Mouse (Mus musculus) thymus, postnatal 25 days (tissue): ENCODE measurements around the gene Sec14l1.

ENCODE experiments used
- DNase-seq: peaks from one replicate; pipeline ENCODE4 v3.0.0; 2022

Sec14l1 gene

DNA sequence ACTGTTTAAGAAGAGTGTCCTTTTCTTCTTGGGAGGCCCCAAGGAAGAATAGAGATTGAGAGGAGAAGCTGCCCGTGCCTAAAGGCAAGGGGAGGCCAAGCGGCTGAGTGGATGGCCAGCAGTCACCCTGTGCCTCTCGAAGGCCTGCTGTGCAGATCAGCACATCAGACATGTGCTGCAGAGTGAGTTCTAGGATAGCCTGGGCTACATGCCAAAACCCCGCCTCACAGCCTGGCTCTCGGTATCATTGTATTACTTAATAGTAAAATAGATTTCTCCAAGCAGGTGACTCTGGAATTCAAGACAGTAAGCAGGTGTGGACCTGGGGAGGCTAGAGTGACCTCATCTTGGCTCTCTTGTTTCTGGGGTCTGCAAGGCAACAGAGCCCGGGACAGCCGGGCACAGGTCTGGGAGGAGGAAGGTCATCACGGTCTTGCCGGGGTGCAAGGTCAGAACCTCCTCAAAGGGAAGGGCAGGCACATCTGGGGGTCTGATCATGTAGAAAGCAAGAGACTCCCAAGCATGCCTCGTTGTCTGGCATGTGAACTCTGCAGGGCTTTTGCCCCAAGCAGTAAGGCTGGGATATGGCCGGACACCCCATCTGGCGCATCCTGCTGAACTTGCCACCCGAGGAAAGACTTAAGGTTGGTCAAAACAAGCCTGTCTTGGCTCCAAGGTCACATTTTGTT lies 44.4 kb downstream of the Sec14l1 start:
- no peak for DNase-seq

DNA sequence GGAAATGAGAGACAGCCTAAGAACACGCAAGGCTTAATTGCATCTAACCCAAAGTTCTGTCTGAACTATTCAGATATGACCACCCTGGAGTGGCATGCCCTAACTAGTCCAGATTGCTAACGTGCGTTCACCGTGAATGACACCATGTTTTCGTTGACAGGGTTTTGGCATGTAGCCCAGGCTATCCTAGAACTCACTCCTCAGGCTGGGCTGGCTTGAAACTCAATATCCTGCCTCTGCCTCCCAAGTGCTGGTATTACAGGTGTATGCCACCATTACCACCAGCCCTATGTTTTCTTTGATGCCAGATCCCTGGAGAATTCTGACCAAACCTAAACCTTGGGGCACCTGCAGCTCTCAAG lies 45.0 kb downstream of the Sec14l1 start:
- DNase-seq = no peak

DNA sequence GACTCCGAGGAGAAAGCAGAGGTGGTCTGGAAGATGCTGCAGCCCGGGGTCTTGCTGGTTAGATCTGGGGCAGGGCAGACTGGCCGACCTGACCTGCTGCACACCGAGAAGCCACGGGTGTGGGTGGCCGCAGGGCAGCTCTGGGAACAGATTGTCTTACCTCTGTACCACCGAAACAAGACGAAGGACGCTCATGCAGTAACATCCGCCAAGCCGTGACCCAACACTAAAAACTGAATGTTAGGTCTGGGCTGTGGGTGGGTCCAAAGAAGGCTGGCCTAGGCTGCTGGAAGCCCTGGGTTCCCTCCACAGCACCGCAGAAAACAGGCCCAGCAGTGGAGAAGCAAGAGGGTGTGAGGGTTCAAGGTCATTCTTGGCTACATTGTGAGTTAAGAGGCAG lies 45.8 kb downstream of the Sec14l1 start:
- no peak for DNase-seq

DNA sequence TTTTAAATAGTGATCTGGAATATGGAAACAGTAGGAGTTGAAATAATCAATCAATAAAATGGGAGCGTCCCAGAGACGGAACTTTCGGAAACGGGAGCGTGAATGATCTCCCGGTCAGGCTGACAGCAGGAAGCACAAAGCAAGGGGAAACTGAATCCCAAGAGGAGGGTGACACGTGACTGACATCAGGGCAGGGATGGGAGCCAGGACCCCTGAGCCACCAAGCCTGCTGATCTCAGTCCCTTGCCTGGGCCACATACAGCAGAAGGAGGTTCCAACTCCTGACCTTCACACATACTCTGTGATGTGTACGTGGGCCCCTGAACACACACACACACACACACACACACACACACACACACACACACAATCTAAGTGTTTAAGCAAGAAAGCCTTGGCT lies 46.6 kb downstream of the Sec14l1 start:
- DNase-seq = no peak

DNA sequence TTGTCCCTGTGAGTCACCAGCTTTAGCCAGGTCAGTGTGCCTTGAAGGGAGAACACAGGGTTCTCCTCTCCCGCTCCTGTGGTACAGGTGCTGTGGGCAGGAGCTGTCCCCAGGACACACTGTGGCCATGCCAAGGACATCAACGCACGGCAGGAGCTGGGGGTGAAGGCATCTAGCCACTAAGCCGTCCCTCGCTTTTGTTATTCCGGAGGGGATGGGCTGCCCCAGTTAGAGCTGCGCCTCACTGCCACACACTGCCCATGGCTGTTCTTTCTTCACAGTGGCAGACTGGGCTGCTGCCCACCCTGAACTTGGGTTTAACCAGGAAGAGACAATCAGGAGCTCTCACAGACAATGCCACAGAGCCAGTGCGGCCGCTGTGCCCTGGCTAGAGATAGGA lies 48.1 kb downstream of the Sec14l1 start:
- DNase-seq = no peak

DNA sequence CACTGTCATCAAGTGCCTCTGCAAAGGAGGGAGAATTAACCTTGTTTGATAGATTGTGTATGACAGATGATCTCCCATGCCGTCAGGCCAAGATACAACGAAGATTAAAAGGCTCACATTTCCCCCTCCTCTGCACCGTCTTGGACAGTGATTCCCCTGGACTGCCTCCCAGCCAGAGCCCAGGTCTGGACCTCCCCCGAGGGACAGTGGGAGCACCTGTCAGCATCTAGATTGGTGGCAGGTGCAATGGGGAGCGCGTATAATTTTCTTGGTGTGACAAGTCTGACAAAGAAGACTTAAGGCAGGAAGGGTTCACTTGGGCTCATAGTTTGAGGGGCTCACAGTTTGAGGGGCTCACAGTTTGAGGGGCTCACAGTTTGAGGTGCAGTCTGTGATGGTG lies 48.8 kb downstream of the Sec14l1 start:
- no peak for DNase-seq

DNA sequence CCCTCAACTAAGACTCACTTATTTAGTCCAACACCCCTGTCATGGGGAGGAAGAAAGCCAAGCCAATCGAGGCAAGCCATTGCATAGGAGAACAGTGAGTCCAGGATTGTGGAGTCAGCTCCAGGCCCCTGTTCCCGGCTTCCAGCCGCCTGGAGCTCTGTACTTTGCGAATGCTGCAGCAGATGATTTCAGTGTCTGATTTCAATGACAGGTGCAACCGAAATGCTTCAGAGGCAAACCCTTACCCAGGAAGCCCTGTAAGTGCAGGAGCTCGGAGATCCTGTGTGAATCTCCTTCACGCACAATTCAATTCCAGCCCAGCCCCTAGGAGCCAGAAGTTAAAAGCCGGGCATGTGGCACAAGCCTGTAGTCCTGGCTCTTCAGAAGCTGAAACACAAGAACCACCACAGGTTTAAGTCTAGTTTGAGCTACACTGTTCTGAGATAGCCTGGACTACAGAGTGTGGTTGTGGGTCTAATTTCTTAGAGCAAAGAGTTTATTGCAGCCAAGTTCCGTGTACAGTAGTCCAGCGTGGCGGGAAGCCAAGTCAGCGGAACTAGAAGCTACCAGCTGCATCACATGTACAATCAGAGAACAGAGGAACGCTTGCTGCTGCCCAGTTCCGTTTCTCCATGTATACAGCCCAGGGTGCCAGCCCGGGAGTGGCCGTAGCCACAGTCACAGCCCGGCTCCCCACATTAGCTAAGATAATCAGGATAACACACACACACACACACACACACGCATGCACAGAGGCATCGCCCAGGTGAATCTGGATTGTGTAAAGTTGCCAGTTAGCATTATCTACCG lies 53.5 kb downstream of the Sec14l1 start:
- no peak for DNase-seq

DNA sequence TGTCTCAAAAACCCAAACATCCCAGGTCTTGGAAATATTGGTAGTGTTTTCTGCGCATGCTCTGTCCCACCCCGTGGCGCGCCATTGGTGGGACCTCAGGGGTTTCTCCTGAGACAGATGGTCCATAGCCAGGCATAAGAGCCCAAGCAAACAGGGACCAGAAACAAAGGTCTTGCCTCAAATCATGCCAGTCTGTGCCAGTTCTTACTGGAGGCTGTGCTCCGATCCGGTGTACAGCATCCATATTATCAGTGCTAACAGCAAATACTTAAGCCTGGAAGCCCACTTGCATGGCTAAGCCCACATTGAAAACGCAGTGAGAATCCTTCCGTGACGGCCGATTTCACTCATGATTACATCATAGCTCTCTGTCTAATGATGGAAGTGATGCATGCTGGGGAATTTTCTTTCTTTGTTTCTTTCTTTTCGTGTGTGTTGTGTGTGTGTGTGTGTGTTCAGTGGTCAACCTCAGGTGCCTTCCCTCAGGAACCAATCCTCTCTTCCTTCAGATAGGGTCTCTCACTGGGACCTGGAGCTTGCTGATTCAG lies 54.2 kb downstream of the Sec14l1 start:
- no peak for DNase-seq

DNA sequence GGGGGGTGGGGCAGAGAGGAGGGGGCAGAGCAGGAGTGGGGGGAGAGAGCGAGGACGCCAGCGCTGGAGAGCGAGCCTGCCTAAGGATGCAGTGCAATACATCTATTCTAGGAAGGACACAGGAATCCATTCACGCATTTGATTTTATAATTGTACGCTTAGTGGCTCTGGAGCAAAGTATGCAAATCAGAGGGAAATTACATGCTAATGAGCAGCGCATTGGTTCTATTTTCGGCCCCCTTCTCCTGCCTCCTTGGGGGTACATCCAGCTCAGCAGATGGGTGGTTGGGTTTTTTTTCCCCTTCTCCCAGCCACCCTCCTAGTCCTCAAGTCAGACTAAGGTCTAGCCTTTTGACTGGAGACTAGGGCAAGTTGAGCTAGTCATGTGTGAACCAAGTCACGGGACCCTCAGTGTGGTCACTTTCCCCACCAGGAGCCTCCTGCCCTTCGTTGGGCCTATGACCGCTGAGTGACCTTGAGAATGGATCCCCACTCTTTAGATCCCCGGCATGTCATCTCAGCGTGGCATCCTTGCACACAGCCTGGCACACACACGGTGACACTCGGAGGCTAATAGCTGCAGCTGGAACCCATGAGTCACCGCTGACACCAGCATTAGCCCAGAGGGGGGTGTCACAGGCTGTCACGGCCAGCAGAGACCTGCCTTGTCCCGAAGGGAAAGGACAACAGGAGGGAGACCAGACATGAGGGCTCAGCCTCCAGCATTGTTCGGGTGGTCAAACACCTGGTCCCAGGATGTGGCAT lies 55.0 kb downstream of the Sec14l1 start:
- DNase-seq = no peak

DNA sequence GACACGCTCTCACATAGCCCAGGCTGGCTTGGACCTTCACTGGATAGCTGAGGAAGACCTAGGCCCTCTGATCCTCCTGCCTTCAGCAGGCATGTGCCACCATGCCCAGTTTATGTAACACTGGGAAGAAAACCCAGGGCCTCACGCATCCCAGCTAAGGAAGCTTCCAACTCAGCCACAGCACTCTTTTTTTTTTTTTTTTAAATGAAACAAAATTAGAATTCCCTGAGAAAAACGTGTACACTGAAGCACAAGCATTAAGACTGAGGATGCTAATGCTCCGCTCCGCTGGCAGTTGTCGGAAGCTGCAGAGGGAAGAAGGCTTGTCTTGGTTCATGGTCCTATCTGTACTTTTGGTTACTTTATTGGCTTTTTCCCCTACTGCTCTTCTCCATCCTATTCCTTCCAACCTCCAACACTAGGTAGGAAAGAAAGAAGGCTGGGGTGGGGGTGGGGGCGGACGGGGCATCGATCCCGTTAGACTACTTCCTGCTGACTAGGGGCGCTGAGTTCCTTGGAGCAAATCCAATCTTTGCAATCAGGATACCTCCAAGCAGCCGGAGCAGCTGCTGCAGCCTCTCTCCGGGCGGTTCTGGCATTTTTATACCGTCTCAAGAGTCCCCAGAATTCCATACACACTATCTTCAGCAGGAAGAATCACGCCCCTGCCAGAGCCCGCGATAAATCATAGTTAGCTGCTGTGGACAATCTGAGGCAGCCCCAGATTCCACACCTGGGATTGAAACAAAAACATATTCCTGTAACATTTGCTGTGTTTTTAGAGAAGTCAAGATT lies 59.3 kb downstream of the Sec14l1 start:
- peak; percentile 6 for DNase-seq

DNA sequence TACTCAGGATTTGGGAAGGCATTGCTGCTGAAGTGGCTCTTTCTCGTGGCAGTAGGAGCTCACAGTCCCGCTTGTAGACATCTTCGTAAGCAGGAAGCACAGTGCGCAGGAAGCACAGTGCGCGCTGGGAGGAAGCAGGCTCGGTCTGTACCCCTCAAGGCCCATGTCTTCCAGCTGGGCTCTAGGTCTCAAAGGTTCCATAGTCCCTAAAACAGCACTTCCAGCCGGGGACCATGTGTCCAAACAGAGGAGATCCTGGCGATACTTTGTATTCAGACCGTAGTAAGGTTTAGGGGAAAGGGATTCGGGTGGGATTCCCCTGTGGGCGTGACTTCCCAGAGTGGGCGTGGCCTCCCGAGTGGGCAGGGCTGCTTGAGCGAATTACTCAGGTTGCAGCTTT lies 60.0 kb downstream of the Sec14l1 start:
- peak; percentile 58 for DNase-seq

DNA sequence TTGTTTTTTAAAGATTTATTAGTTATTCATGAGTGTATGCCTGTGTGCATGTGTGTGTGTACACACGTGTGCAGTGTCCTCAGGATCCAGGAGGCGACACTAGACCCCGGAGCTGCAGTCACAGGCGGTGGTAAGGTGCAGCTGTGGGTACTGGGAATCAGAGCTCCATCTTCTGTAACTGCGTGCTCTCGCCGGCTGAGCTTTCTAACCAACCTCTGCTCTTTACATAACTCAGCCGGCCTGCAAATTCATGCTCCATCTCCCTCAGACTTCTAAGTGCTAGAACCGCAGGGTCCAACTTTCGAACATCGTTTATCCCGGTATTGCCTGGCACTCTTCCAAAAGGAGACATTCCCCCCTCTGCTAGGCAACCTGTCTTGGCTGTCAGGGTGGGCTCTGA lies 60.5 kb downstream of the Sec14l1 start:
- DNase-seq = no peak

DNA sequence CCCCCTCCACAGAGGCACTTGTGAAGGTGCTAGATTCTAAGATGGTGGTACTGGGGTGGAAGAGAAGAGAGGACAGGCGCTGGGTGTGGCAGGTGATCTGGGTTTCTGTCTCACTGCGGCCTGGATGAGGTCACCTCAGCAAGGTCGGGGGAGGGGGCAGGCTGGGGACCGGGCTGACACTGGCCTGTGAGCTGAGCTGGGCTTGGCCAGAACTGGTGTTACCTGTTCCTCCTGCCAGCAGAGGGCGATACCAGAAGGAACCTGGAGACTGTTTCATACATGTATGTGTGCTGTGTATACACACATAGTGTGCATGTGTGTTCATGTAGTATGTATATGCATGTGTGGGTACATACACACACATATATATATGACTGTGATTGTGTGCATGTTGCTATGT lies 61.3 kb downstream of the Sec14l1 start:
- DNase-seq = peak; percentile 54

DNA sequence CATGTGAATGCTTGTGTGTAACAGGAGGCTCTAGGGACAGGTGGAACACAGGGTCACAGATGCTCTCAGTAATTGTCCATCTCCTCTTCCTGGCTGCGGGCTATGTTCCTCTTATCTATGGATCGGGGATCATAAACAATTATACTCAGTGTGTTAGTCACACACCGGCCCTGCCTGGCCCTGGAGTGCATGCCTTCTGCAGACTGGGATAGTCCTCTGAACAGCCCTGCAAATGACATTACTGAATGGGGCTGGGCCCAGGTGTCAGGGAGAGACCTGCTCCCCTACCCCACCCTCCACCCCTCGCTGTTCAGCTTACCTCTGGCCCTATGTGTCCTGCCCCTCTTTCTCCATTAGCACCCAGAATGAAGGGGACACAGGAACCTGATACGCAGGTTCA lies 61.9 kb downstream of the Sec14l1 start:
- DNase-seq = no peak

DNA sequence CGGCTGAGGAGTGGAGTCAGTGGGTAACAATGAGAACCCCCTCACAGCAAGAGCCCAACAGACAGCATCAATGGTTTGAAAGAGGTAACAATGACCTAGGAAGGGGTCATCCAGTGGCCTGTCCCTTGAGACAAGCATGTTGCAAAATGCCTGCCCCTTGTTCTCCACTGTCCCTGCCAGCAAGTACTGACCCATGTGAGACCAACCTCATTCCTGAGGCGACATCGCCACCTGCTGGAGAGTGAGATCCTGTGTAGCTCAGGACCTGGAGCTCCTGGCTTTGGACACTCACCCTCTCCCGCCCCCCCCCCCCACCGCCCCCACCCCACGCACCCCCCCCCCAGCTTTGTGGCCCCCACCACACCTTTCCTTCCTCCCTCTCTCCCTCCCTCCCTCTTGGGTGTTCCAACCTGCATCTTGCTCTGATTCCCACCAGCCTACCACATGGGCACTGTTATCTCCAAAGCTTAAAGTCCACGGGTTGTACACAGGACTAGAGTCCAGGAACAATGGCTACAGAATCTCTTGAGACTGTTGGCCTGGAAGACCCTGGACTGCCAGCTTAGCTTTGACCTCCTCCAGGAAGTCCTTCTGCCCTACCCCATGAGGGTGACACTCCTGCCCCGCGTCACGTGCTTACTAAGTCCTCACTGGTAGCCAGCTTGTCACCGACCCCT lies 62.5 kb downstream of the Sec14l1 start:
- DNase-seq = peak; percentile 87

DNA sequence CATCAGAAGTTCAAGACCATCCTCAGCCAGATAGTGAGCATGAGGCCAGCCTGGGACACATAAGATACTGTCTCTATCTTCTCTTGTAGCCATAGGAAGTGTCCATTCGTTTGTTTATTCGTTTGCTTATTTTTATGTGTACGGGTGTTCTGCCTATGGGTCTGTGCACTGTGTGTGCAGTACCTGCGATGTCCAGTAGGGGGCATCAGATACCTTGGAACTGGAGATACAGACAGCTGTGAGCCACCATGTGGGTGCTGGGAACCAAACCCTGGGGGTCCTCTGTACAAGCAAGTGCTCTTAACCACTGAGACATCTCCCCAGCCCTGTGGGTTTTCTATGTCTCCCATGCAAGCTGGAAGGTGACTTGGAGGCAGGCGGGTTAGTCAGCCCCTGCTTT lies 64.9 kb downstream of the Sec14l1 start:
- no peak for DNase-seq

DNA sequence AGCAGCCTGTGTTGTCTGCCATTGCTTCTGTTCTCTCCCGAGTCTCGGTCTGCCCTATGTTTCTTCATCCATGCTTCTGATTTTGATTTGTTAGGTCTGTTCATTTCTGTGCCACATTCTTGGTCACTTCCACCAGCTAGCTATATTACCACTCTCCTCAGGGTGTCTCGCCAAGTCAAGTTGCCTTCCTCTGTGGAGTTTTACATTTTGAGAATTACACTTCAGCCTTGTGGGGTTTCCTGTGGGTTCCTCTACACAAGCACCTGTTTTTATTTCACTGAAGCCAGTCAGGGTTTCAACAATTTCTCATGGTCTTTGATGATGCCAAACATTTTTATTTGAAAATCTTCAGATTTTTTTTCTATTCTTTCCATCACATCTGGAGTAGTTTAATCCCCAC lies 67.8 kb downstream of the Sec14l1 start:
- DNase-seq = no peak

DNA sequence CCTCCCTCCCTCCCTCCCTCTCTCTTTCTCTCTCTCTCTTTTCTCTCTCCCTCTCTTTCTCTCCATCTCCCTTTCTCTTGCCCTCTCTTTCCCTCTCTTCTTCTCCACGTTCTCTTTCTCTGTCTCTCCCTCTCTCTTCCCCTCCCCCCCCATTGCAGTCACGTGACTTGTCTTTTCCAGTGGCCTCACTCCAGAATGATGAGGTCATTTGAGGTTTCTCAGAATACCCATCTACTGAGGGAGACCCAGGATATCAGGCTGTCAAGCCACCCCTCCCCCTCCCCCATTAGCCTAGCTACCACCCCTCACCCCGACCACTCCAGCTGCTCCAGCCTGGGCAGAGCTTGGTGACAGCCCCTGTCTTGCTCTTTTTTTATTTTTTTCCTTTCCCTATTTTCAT lies 68.3 kb downstream of the Sec14l1 start:
- DNase-seq = no peak

DNA sequence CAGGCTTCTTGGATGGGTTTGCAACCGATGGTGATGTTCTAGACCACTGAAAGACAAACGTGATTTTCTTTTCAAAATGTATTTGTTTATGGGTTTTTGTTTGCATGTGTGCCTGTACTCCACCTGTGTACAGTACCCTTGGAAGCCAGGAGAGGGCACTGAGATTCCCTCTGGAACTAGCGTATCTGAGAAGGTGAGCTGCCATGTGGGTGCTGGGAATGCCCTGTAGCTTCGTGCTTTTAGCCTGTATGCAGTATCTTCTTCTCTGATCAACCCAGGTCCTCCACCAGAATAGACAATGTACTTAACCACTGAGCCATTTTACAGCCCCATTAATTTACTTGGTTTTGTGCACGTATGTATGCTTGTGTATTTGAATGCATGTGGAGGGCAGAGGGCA lies 68.9 kb downstream of the Sec14l1 start:
- DNase-seq = no peak

DNA sequence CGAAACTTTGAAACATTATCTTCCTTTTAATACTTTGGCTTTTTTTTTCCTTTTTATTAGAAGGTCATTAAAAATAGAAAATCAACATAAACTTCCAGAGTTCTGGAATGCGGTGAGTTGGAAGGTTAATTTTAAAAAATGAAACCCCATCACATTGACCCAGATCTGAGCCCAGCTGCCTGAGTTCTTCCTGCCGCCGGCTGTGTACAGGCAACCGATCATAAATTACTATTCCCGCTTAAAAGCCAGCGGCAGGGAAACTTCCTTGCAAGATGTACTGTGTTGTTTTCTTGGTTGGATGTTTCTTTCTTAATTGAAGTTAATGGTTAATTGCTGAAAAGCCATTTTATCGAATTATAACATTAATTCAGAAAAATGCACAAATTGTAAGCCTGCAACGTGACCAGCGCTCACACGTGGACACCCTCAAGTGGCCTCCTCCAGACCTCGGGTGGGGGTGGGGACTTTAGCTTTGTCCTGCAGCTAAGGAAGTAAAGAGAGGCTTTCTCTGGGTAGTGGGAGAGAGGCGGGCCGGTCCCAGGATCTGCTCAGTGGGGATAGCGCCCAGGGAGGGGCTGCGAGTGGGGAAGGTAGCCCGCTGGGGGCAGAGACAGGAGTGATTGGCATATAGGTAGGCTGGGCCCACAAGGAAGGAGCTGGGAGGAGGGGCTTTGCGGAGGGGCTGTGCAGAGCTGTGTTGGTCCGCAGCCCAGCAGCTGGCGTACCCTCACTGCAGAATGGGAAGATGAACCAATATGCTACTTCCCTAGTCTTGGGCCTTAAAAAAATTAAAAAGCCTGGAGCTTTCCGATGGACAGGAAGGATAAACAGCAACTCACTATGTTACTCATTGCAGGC lies 70.3 kb downstream of the Sec14l1 start:
- DNase-seq = no peak

DNA sequence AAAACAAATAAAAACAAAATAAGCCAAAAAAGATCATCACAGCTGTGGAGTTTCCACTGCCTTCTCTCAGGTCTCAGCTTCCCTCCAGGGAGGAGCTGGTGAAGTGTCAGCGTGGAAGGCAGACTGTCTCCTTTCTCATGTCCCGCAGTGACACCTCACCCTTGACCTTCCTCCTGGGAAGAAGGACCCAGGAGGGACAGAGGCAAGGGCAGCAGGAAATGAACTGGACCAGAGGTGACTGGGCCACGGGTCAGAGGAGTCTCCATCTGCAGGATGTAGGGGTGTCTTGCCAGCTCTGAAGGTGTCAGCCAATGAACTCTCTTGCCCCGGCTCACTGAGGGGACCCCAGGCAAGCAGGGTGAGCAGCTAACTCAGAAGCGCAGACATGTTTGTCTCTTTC lies 76.6 kb downstream of the Sec14l1 start:
- DNase-seq = no peak
